14 mouse cellular contexts compared by ENCODE assay signal in genomic region chr17:75122584-75123282, GRCm38 (mm10).
DNase-seq lines count a peak whose midpoint lies in the region; TF ChIP-seq lines count a peak whose summit lies in the region.
"Had no signal": no experiment of that assay in that cellular context is flagged by ENCODE, and none has a peak within 500 bp of the region (broad histone marks: within the 10 kb centered on the region; RNA-seq: fewer than 3 reads in every experiment).

No protein-coding gene starts in this region.

- TF ChIP-seq CTCF in heart, adult 2 months (IDR thresholded peaks at IDR 0.05) = peak; percentile 32
- TF ChIP-seq CTCF in layer of hippocampus, adult 2 months (conservative IDR thresholded peaks at IDR 0.05) = peak; percentile 33
- no peak for TF ChIP-seq CTCF in brain, embryonic 14.5 days (IDR thresholded peaks at IDR 0.05; ENCODE audit: borderline replicate concordance, extremely low read depth, insufficient read depth, insufficient read length)

- no peaks in the 10 kb centered on the region for H3K27me3 ChIP-seq in heart, adult 2 months (ENCODE audit: control insufficient read depth, insufficient read depth, low read length)
- H3K27me3 ChIP-seq: embryonic facial prominence, embryonic 12.5 days; heart, embryonic 13.5 days; lung, embryonic 15.5 days had no signal

- H3K36me3 ChIP-seq in heart, adult 2 months (ENCODE audit: control insufficient read depth, insufficient read depth, low read length) = no peaks in the 10 kb centered on the region
- H3K36me3 ChIP-seq: embryonic facial prominence, embryonic 12.5 days; heart, embryonic 13.5 days; lung, embryonic 15.5 days had no signal

- TF ChIP-seq POLR2A in heart, adult 2 months (IDR thresholded peaks at IDR 0.05; ENCODE audit: insufficient read depth, low read depth, low read length) = no peak
- TF ChIP-seq POLR2A in brain, embryonic 14.5 days (IDR thresholded peaks at IDR 0.05; ENCODE audit: borderline replicate concordance, extremely low read depth, insufficient read depth, insufficient read length, poor library complexity, severe bottlenecking) = no peak

- no peaks in the 10 kb centered on the region; the same call in 1 of the 2 replicates for H3K79me2 ChIP-seq in heart, adult 2 months (replicated peaks; ENCODE audit: control insufficient read depth, insufficient read depth, low read length)

- no peak for TF ChIP-seq EP300 in heart, adult 2 months (IDR thresholded peaks at IDR 0.05; ENCODE audit: insufficient read depth, low read depth, low read length)

- no peak for DNase-seq in heart, adult 2 months
- DNase-seq in heart, postnatal 4 days = no peak
- no peak for DNase-seq in layer of hippocampus, adult 2 months (ENCODE audit: low spot score in 2 of 2)
- no peak for DNase-seq in layer of hippocampus, adult 18-20 months (ENCODE audit: low spot score in 2 of 2)
- DNase-seq in A20 (ENCODE audit: low read depth, low spot score) = peak; percentile 35
- DNase-seq in brain, embryonic 14.5 days (ENCODE audit: low read depth) = peak; percentile 24
- no peak for DNase-seq in cerebellum, adult 8-10 months
- DNase-seq: adrenal gland, adult 2 months; cerebellum, postnatal 10 days; gastrocnemius, postnatal 25 days; kidney, postnatal 4 days had no signal

- no peaks in the 10 kb centered on the region; the same call in 1 of the 2 replicates for H3K4me1 ChIP-seq in heart, adult 2 months (ENCODE audit: control insufficient read depth, insufficient read depth, low read length)

- H3K9ac ChIP-seq in heart, adult 2 months (ENCODE audit: low read depth, low read length) = no peak overlapping the region
- H3K9ac ChIP-seq: embryonic facial prominence, embryonic 12.5 days; heart, embryonic 13.5 days; lung, embryonic 15.5 days had no signal

- intact Hi-C loops in heart, adult 2 months (cut with DNase I) = no loop called here

- no peak overlapping the region for H3K4me3 ChIP-seq in heart, adult 2 months
- no peak overlapping the region for H3K4me3 ChIP-seq in layer of hippocampus, adult 2 months
- H3K4me3 ChIP-seq: embryonic facial prominence, embryonic 12.5 days; heart, embryonic 13.5 days; lung, embryonic 15.5 days had no signal

- H3K27ac ChIP-seq in heart, adult 2 months = no peak overlapping the region
- no peak overlapping the region for H3K27ac ChIP-seq in layer of hippocampus, adult 2 months
- H3K27ac ChIP-seq: embryonic facial prominence, embryonic 12.5 days; heart, embryonic 13.5 days; lung, embryonic 15.5 days had no signal

- 65% methylated on average over 8 of the region's 8 CpGs for WGBS in heart, adult 2 months

Comparison
In these comparisons a context has a peak if more than half of its experiments do, and no peak if none do; other contexts are left out.
1. DNase-seq: peak in A20 (single experiment) and brain, embryonic 14.5 days (single experiment); none in heart, adult 2 months (0 of 2), heart, postnatal 4 days (single experiment), layer of hippocampus, adult 2 months (0 of 2), layer of hippocampus, adult 18-20 months (0 of 2) and cerebellum, adult 8-10 months (single experiment).